Mouse (Mus musculus): ENCODE measurements at regions not wholly inside any gene's neighbourhood (a gene's known extent, or its start where the extent isn't known, plus 50 kb on each side); places are given as distances from the start of the nearest gene placed in this dataset.

DNA sequence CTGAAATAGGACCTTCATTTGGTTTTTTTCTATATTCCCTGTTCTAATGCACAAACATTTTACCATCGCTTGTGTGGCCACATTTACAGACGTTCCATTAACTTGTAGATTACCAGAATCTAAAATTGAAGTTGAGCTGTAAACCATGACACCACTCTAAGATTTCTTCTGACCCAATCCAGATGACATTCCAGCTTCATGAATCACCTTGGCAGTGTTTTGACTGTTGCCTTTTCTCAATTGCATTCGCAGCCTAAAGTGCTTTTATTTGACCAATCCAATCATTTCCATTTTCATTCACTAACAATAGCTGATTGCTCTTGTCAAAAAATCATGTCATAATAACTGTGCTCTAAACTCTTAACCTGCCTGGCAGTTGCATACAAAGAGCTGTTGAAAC is 144.8 kb downstream of the Mdfic start:
- no peak for ATAC-seq (replicated peaks; ENCODE audit: insufficient number of reproducible peaks, low FRiP score, low TSS enrichment, poor library complexity, severe bottlenecking)

DNA sequence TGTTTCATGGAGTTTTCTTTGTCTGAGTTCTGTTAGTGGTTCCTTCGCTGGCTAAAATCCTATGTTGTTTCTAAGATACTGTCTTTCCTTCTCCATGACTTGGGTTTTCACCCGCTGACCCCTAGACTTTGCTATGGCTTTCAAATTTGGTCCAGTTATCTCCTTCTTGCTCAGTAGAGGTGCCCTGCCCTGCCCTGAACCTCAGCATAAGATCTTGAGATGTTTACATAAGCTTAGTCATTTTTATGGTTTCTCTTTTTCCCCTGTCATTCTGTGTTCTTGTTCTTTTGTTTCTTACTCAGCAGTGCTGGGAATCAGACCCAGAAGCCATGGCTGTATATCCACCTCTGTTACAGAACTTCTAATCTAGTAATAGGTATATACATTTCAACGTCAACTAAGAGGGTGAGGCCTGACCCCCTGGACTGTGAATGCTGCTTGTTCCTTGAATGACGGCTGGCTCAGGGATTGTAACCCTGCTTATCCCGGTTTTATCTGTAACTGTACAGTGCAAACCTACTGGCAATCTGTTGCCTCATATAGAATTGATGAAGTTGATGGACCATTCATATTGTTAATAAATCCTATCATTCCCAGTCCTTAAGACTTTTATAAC is 161.9 kb downstream of the Mdfic start:
- ATAC-seq (replicated peaks; ENCODE audit: insufficient number of reproducible peaks, low FRiP score, low TSS enrichment, poor library complexity, severe bottlenecking) = no peak

DNA sequence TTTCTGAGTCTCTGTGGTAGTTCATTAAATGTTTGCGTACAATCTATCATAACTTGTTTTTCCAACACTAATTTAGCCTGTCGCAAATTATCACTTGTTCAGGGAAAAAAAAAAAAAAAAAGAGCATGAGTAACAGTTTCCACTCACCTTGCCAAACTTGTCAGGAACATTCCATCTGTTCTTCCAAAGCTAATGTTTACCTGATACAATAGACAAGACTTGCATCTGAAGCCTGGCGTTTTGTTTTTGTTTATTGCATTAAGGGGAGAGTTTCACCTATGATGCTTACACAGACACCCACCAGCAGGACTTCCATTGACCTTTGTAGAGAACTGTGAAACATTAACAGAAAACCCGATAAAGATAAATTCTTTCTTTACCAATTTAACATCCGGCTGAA is 172.6 kb downstream of the Mdfic start:
- ATAC-seq (replicated peaks; ENCODE audit: insufficient number of reproducible peaks, low FRiP score, low TSS enrichment, poor library complexity, severe bottlenecking) = no peak

DNA sequence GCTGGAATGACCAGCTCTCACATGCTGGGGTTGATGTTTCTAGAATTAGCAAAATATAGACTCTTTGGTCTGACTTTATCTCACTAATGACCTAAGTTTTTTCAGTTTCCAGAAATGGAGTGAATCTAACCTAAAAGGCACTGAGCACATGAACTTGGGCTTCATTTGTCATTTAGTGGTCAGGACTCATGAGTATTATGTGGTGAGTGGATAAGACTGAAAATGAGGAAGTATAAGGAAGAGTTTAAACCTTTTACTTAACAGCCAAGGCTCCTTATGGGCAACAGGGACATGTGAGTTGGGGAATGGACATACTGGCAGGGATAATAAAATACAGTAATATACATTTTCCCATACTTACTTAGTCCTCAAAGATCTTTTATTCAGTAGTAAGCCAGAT is 180.0 kb downstream of the Mdfic start:
- ATAC-seq (replicated peaks; ENCODE audit: insufficient number of reproducible peaks, low FRiP score, low TSS enrichment, poor library complexity, severe bottlenecking) = no peak

DNA sequence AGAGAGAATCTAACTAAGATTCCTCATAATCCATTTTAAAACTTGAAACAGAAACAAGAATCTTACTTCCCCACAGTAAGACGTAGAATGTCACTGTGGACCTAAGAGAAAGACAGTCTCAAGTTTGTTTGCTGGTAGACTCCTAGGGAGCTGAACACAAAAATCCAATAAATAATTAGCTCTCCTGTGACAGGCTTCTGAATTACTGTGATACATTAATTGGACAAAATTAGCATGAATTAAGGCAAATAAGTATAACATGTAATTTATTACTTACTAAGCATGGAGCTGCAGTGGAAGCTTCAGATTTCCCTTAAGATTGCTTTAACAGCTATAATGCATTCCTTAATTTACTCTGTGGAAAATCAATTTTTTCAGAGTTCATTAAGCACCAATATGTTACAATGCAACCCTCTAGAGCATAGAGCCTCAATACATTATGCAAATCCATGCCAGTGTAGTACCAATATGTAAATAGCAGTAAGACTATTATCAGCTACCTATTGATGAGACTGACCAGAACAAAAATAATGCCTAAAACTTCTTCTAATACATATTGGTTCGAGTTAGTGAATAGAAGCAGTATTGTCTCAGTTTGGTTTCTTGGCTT is 182.3 kb downstream of the Mdfic start:
- no peak for ATAC-seq (replicated peaks; ENCODE audit: insufficient number of reproducible peaks, low FRiP score, low TSS enrichment, poor library complexity, severe bottlenecking)

- ATAC-seq (replicated peaks; ENCODE audit: insufficient number of reproducible peaks, low FRiP score, low TSS enrichment, poor library complexity, severe bottlenecking) = 0 out of 2 replicates have a peak, but pooled peaks have one; percentile 9
These were observed 190.1 kb downstream of the Mdfic start for GRCm38 (mm10) chr6:15910420-15911167.

GRCm38 (mm10) chr6:15929650-15930049 is 209.2 kb downstream of the Mdfic start:
- ATAC-seq (replicated peaks; ENCODE audit: insufficient number of reproducible peaks, low FRiP score, low TSS enrichment, poor library complexity, severe bottlenecking) = no peak

DNA sequence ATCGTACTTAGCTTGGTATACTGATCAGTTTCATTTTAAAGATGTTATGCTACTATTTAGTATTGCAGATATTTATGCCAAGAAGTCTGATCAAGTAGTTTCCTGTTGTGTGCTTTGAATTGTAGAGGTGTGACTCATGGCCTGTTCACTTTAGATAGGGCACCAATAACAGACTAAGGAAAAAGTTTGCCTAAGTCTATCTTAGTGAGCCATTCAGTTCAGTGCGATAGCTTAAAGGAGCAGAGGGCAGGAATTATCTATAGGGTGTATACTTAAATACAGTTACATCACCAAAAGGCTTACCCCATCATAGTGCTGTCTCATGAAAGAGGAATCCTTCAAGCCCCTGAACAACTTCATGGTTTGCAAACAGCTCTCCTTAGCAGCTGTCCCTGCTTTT is 229.8 kb downstream of the Mdfic start:
- no peak for ATAC-seq (replicated peaks; ENCODE audit: insufficient number of reproducible peaks, low FRiP score, low TSS enrichment, poor library complexity, severe bottlenecking)

GRCm38 (mm10) chr6:15987334-15987733 is 266.9 kb downstream of the Mdfic start:
- no peak for ATAC-seq (replicated peaks; ENCODE audit: insufficient number of reproducible peaks, low FRiP score, low TSS enrichment, poor library complexity, severe bottlenecking)

All from monocyte, adult 5-6 weeks (primary cell).